Mouse (Mus musculus): Measurements from ENCODE around the gene Kctd21. TPM values are rescaled to one million over a fixed set of nuclear protein-coding genes. Genes with fewer than 3 reads are reported as not detected.

The Kctd21 gene
- total RNA-seq, 2 experiments from 2014 or later, result 2.6 to 3.1 TPM

DNA sequence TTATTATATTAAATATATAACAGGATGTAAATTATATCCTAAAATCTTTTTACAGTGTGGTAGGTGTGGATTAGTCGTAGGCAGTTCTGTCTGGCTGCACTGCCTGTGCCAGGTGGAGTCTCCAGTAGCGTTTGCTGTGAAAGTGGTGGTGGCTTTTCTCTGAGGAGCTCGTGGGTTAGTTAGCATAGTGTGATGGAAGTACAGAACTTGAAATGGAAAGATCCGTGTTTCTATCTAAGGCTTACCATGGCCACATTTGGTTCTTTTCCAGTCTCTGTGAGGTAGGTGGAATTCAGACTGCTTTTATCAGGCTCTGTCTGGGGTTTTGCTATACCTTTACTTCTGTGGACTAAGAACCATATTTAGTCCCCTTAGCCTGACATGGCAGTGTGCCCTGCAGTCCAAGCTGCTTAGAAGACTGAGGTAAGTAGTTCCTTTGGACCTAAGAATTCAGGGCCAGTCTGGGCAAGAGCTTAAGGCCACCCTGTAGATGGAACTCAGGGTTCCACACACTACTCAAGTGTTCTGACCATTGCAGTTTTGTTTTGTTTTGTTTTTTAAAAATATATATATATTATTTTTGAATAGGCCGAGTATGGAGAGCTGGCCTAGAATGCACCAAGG is 48.5 kb downstream of the Kctd21 start:
- DNase-seq, result no peak
- intact Hi-C loops (cut with DNase I), result no loop called here

DNA sequence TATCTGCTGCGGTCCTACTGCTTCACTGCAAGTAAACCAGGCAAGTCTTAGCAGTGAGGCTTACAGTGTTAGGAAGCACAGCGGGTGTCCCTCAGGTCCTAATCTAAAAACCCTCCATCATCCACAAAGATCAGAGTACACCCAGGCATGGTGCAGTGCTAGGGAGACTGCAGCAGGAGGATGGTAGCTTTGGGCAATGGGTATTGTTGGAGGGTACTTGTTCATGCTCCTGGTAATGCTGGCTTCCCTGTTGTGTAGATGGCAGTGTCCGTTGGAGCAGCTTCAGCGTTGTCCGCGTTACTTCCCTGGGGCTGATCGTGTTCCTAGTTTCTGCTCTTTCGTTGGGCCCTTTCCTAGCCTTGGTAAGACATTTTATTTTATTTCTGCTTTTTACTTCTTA is 50.5 kb downstream of the Kctd21 start:
- no peak for DNase-seq
- intact Hi-C loops (cut with DNase I), result no loop called here

DNA sequence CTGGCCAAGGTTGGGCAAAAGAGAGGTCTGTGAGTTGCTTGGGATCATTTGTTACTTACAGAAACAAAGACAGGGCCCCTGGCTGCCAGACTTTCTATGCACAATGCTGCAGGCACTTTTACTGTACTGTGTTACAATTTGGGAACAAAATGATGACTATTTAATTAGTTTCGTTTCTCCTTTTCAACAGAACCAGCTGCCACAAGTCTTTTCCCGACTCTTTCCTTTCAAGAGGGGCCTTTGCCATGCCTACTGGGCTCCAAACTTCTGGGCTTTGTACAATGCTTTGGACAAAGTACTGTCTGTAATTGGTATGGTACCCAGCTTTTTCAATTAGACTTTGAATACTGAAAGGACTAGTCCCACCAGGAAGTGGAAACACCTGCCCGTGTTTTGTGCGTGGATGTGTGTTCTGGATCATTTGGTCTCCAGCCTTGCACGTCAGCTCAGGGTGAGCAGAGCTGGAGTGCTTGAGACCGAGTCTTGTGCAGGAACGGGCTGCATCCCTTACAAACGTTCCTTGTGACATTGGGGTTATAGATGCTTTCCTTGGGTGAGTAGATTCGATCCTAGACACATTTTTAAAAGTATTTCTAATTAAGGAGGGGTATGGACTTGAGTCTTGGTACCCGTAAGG is 51.5 kb downstream of the Kctd21 start:
- DNase-seq, result no peak
- intact Hi-C loops (cut with DNase I), result no loop called here

DNA sequence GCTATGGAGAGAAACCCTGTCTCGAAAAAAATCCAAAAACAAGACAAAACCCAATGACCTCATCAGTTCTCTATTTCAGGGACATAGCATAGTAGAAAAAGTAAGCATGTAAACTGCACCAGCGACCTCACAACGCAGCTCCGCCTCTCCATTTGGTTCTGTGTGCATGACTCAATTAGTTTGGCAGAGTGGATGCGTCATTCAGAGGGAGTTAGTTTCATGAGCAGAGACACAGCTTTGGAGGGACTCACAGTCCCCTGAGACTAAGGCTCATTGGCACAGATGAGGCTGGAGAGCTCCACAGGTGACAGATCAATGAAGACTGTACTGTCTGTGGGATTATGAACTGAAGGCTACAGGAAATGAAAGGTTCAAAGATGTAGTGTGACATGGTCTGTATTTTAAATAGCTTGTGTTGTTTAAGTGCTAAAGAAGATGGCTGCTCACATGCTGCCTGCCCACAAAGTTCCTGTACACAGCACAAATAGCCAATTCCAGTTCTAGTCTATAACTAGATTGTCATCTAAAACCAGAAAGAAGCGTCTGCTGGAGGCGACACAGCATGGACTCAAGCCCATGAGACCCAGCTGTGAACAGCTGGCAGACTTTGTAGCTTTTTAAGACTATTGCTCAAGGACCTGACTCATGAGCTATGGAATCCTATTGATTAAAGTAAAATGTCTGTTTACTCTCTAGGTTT is 54.1 kb downstream of the Kctd21 start:
- intact Hi-C loops (cut with DNase I), result no loop called here

DNA sequence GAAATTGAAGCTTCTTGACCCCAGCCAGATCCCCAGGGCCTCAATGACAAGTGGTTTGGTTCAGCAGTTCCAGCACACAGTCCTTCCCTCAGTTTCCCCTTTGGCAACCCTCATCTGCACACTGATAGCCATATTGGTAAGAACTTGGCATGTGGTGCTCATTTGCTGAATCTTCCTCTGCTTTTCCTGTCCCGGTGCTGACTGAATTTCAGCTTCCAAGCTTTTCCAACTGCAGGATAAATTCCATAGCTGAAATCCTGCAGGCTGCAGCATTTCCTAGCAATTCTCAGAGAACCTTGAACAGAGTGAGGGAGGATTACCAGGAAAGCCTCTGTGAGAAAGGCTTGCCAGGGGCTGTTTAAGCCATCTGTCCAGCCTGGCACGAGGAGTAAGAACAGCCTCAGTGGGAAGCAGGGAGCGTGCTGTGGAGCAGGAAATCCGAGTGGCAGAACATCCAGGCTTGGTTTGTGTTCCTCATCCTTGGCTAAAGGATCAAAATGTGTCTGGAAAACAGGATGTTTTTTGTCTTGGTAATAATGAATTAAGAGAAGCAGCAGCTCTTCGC is 54.8 kb downstream of the Kctd21 start:
- DNase-seq, result peak; percentile 30 to 47
- intact Hi-C loops (cut with DNase I), result no loop called here

More for the DNA sequence above, 54.1 kb downstream of the Kctd21 start:
- DNase-seq, result no peak

DNA sequence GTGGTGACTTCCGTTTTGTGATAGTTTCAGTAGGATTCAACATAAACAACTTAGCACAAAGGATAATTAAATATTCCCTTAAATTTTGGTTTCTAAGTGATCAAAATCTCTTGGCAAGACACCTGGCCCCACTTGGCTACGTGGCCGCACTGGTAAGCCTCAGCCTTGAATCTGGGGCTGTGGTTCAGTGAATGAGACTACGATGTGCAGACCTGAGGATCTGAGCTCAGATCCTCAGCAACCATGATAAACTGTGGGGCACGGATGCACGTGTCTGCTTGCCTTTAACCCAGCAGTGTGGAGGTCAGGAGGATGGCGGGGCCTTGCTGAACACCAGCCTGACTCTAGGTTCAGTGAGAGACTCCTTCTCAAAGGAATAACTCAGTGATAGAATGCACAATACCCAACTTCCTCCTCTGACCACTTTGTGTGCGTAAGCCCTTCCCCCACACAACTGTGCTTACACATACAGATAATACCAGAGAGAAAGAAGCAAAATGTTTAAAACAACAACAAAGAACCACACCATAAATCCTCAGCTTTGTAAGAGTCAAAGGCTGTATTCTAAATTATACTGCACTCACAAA is 55.5 kb downstream of the Kctd21 start:
- intact Hi-C loops (cut with DNase I), result no loop called here

DNA sequence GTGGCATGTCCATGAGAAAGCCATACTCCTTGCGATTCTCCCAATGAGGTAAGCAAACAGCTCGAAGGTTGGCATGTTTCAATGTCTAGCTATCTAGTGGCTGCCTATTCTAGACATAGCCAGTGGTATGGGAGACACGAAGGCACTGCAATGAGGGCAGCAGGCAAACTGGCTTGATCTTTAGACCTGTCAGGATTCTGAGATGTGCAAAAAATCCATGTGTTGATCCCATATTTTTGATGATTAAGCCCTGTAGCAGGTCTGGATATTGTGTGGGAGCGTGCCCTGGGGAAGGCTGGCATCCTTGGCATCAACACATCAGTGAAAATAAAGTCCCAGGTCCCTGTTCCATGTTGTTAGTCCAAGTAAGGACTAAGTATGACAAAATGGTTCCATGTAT is 56.4 kb downstream of the Kctd21 start:
- no peak for DNase-seq
- intact Hi-C loops (cut with DNase I), result no loop called here

More for the DNA sequence above, 55.5 kb downstream of the Kctd21 start:
- no peak for DNase-seq

DNA sequence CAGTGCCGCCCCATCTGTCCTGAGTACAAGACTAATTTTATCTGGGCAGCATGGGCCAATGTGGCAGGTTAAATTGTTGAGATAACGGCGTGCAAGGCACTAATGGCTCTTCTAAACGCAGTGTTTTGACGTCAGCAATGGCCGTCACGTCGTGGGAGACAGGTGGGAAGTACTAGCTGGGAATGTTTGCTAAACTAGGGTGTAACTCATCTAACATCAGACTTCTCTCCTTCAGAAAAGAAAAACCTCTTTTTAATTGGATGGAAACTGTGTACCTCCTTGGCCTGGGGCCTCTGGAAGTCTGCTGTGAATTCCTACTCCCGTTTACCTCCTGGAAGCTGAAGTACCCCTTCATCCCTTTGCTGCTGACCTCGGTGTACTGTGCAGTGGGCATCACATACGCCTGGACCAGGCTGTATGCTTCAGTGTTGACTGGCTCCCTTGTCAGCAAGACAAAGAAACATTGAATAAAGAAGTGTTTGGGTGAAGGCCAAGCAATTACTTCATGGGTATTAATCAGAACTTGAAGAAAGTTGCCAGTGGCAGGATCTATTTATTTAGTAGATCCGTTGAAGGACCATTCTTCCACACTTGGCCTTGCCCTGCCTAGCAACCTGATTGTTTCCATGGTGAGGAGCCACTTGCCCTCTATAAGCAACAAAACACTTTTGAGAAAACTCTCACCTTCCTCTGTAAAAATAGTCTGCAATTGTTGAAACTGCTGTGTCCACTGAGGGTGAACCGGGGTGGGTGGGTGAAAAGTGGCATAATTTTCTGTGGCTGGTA is 59.4 kb downstream of the Kctd21 start:
- intact Hi-C loops (cut with DNase I), result no loop called here
- DNase-seq, result no peak

DNA sequence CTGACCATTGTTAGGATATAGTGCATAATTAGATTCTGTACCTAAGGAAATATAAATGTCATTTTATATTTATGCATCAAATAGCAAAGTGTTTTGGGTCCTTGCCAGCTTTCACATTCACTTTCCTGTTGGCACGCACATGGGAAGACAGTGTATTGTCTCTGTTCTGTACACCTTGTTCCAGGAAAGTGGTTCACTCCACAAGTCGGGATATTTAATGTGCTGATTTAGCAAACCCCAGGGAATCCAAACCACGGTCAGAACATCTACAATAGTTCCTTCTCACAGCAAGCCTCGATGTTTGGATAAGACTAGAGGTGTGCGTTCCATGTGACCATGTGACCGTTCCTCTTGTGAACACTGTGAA is 59.9 kb downstream of the Kctd21 start:
- DNase-seq, result no peak
- intact Hi-C loops (cut with DNase I), result no loop called here

DNA sequence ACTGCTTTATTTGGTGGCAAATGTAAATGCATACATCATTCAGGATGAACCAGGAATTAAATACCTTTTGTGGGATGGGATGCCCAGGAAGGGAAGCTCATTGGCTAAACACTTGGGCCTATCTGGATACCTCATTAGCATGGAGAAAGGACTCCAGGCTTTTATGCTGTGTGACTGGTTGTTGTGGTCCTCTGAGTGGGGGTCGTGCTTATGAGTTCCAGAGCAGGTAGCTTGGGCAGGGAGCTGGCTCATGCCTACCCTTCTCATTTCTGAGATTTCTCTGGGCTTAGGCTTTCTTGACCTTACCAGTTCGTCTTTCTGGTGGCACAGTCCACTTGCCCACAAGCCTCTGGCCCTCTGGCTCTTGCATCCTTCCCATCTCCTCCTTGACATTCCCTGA is 62.2 kb downstream of the Kctd21 start:
- intact Hi-C loops (cut with DNase I), result no loop called here
- DNase-seq, result no peak

DNA sequence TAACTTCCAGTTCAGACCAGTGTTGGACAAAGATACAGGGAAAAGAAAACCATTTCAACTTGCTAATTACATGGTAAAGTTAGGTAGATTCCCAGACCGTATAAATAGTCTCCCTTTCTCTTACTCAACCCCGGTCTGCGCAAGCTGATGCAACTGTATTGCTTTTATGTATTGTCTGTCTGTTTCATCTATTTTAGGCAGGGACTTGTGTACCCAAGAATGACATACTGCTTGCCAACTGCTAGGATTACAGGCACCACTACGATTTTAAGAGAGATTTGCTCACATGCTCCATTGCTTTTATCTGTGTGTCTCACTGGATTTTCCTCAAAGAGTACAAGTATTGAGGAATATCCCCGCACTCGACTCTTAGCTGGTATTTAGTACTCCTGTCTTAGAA is 66.8 kb downstream of the Kctd21 start:
- intact Hi-C loops (cut with DNase I), result no loop called here

More for the DNA sequence above, 66.8 kb downstream of the Kctd21 start:
- no peak for DNase-seq

Other genes starting within 250 kb of the Kctd21 start
- gene Usp35, start 307 bp upstream of the Kctd21 start, total RNA-seq (2021), result under 1 TPM; 0.74 to 0.94 TPM
- gene Alg8, start 39.3 kb downstream of the Kctd21 start, total RNA-seq (2021), result 1 to 10 TPM; 3.0 to 3.4 TPM
- gene Ndufc2, start 67.7 kb downstream of the Kctd21 start, total RNA-seq (2021), result 100 to 1,000 TPM; 297 to 299 TPM
- gene Thrsp, start 85.4 kb downstream of the Kctd21 start, total RNA-seq (2021), result 10 to 100 TPM; 15.4 to 23.9 TPM
- not detected for gene Kctd14, start 119.0 kb downstream of the Kctd21 start, total RNA-seq (2021)
- 10 to 100 TPM; 21.6 to 23.2 TPM for gene Ints4, start 148.6 kb downstream of the Kctd21 start, total RNA-seq (2021)
- gene Aamdc, start 247.2 kb downstream of the Kctd21 start, total RNA-seq (2021), result 100 to 1,000 TPM; 110 to 120 TPM
- gene Rsf1, start 247.6 kb downstream of the Kctd21 start, total RNA-seq (2021), result 10 to 100 TPM; 11.9 to 13.4 TPM

All from gastrocnemius, postnatal 36 days (tissue).